Mouse (Mus musculus): ENCODE measurements at regions not wholly inside any gene's neighbourhood (a gene's known extent, or its start where the extent isn't known, plus 50 kb on each side); places are given as distances from the start of the nearest gene placed in this dataset.

DNA sequence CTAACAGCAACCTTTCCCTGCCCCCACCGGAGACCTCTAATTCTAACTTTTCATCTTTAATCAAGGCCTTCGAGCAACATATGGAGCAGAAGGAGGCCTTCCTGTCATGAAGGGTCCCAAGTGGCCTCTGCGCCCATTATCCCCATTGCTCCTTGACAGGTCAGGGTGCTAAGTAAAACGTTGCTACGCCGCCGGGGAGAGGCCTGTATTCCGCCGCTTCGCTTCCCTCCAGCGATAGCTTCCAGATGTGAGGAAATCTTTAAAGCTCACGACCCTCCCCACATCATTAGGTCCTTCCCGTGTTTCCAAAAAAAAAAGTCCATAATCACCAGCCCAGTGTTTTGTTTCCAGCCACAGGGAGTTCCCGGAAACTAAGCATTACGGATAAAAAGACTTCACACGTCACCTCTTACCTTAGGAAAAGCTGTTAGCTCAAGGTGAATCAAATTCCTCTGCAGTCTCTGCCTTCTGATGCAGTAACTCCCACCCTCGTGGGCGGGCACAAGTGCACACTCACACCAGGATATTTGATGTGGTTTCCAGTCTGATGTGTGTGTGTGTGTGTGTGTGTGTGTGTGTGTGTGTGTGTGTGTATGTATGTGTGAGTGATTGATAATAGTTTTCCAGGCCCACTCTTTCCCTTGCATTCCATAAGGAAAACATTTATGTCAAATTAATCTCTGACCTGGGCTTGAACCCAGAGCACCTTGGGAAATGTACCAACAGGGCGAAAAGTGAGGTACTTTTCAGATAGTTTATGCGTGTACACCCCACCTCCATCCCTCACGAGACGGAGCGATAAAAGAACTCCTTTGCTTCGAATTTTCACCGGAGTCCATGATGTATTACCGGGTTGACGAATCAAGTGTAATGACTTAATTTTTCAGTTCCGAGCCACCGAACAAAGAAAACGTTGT, 107.5 kb downstream of the Gm45692 start:
- no peak for DNase-seq (ENCODE audit: low read depth, low spot score)

DNA sequence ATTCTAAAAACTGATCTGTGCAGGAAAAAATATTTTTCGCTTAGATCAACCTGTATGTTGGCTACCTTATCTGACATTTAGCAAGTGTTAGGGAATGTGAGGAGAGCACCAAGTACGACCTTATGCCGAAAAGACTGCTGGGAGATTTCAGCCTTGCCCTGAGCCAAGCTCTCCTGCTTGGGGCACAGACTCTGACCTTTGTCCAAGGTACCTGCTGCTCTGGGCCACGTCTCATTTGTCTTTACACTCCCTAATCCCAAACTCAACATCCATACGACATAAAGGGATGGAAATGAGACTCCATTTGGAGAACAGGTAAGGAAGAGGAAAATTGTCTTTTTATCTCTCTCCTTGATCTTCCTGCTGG, 108.2 kb downstream of the Gm45692 start:
- no peak for DNase-seq (ENCODE audit: low read depth, low spot score)

DNA sequence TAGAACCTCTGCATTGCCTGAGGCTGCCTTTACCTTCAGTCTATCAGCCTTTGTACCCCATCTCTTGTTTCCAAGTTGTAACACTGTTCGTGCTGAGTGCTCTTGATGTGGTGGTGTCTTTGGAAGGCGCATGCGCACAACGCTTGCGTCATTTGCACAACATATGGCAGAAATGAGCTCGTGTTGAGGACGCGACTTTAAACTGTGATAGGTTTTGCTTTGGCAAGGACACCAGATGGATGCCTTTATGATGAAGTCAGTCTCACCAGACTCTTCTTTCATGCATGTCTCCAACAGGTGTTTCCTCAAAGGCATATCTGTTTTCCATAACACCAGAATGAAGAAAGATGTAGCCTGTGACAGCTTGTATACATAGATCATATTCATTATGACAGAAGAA, 110.2 kb downstream of the Gm45692 start:
- DNase-seq (ENCODE audit: low read depth, low spot score) = no peak

DNA sequence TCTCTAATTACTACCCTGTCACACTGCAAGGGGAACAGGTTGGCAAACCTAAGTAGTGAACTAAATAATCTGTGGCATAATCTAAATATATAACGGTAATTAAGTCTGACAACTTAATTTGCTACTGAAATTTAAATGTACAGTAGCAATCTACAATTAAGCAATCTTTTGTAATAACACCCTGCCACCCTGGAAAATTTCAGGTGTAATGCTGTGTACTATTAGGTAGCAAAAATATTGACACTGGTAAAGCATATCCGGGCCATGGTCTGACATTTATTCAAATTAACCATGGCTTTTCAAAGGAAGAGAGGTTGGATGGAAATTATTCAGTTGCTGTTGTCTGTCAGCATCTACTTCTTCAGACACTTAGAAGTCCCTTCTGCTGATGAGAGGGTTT, 119.7 kb downstream of the Gm45692 start:
- no peak for DNase-seq (ENCODE audit: low read depth, low spot score)

DNA sequence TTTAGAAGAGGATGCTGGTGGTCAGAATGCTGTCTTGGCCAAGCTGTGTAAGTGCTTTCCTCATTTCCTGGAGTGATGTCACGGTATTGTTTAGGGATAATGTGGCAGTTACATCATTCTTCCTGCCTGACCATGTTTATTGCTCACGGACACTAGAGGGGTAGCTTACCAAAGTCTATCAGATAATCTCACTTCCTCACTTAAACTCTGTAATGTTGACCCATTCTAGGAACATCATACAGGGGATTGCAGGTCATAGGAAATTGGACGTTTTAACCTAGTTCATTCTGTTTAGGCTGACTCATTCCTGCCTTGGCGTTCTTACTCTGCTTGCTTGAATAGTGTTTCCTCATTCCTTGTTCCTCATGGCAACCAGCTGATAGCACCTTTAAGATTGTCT, 120.3 kb downstream of the Gm45692 start:
- DNase-seq (ENCODE audit: low read depth, low spot score) = no peak

DNA sequence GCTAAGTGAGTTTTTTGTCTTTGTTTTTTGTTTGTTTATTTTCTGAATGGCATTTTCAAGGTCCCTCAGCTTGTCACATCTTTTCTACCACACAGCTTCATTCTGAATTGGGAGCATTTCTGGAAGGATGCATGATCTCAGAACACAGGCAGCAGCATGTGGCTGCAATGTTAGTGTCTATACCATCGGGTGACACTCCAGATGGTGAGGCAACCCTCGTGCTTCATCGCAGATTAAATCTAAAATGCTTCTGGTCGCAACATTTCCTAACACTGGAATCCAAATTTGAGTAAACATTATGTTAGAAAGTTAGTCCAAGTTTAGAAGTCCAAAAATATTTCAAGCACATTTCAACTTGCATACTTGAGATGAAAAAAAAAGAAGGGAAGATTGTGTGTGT, 124.4 kb downstream of the Gm45692 start:
- peak; percentile 32 for DNase-seq (ENCODE audit: low read depth, low spot score)

DNA sequence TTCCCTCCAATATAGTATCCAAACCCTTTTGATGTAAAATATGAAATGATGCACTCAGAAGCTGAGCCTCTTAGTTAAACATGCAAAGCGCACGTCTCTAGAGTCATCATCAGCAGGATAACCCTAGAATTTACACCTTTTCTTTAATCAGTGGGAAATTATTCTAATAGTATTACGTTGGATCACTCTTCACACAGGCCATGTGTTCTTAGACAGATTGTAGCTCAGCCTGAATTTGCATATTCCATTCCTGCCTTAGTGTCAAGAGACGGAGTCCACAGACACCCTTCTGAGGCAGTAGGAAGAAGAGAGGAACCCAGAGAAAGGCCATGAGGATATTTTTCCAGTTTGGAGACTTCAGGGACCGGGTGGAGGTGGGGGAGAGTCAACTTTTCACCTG, 125.0 kb downstream of the Gm45692 start:
- DNase-seq (ENCODE audit: low read depth, low spot score) = no peak

DNA sequence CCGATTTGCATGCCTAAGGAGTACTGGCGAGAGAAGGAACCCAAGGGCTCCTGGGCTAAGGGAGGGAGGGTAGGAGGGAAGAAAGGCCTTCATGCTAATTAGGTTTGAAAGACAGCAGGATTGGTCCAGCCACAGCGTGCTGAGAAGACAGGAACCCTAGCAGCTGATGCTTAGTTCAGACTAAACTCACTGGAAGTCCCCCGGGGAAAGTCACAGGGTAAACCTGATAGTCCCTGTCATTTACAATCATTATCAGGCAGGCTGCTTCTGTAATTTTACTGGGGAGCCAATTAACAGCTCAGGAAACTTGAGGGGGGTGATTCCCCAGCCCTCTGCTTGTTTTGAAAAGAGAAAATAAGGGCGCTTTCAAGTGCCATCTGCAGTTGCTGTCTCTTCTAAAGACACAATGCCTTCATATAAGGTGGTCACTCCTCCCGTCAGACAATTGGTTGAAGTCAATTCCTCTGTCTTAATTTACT, 135.9 kb downstream of the Gm45692 start:
- no peak for DNase-seq (ENCODE audit: low read depth, low spot score)

DNA sequence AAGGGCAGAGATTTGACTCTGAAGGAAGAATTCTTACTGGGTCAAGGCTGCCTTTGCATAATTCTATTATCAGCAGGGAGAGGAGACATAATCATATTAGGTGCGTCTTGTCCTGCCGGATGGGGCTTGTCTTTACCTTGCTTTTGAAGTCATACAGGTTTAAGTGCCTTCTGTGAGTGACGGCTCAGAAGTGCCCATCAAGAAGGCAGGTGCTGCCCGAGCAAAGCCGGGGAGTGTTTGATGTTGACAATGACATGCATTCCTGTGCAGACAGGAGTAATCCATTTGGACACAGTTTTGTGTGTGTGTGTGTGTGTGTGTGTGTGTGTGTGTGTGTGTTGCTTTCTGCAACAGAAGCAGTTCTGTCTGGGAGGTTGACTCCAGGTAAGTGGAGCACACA, 141.0 kb downstream of the Gm45692 start:
- DNase-seq (ENCODE audit: low read depth, low spot score) = no peak

DNA sequence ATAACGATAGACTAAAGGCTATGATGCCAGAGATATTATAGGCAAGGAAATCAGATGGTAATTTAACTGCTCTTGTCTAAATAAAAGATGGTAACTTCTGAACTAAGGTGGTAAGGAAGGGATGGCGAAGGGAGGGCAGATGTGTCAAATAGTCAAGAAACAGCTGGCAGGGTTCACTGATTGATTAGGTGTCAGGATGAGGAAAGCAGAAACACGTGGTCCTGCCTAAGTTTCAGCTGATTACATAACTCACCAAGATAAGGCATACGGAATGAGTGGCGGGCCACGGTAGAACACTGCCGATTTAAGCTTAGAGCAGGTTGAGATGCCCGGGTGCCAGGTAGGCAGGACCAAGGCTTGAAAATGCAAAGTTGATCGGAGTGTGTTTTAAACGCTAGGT, 143.2 kb downstream of the Gm45692 start:
- no peak for DNase-seq (ENCODE audit: low read depth, low spot score)

DNA sequence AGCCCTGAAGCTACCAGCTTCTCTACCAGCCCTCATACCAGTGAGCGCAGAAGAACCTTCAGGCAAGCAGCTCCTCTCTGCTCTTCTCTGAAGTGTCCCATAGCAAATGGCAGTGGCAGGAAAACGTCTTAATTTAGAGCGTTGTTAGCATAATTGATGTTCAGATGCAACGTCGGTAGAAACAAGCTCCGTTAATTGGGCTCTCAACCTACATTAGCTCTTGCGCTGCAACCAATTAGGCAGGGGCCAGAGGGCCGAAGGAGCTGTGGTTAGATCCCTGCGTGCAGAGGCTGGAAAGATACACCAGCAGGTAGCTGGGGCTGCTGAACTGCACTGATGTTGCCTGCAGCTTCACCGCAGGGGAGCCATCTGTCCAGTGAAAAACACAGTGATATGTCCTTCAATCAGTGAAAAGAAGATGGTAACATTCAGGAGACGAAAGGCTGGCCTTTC, 145.6 kb downstream of the Gm45692 start:
- DNase-seq (ENCODE audit: low read depth, low spot score) = no peak

DNA sequence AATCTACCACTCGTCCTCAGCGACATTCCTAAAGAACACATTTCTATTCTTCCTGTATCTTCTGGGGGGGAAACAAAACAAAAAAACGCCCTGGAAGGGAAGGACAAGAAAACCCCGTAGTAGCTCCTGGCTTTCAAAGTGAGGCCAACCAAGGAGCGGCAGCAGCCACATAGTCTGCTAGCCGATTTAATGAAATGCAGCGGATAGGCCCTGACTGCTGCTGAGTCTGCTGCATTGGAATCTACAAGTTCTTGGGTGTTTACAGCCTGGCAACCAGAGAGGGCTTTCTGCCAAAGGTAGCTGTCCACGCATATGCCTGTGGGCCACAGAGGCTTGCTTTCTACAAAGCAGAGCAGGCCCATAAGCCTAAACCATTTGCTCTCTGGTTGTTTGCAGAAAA, 146.0 kb downstream of the Gm45692 start:
- no peak for DNase-seq (ENCODE audit: low read depth, low spot score)

DNA sequence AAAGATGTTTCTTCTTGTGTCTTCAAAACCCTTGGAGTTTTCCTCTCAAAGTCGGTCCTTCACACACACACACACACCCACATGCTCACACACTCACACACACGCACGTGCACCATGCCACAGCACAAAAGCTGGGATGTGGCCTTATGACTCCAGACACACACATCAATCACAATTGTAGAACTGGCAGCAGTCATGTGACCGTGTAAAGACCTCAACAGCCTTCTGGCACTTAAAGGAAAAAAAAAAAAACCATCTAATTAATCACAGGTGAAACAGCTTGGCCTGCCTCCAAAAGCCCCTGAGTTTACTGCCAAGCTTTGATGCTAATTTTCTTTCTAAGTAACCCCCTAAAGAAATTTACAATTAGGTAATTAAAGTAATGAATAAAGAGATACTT, 147.1 kb downstream of the Gm45692 start:
- DNase-seq (ENCODE audit: low read depth, low spot score) = no peak

DNA sequence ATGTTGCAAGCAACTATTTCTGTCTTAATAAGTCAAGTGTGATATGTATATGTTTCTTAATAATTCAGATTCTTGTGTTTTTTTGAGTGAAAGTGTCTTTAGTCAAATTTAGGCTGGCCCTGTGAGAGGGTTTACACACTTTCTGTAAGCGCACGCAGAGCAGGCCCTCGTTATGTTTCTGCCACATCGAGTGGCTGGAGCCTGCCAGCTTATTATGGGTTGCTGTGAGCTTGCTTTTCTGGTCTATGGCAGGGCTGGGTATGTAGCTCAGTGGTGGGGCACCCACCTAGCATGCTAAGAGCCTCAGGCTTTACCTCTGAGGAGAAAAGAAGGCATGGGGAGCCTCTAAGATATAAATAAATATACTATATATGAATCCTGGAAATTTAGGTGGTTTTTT, 148.2 kb downstream of the Gm45692 start:
- DNase-seq (ENCODE audit: low read depth, low spot score) = no peak

DNA sequence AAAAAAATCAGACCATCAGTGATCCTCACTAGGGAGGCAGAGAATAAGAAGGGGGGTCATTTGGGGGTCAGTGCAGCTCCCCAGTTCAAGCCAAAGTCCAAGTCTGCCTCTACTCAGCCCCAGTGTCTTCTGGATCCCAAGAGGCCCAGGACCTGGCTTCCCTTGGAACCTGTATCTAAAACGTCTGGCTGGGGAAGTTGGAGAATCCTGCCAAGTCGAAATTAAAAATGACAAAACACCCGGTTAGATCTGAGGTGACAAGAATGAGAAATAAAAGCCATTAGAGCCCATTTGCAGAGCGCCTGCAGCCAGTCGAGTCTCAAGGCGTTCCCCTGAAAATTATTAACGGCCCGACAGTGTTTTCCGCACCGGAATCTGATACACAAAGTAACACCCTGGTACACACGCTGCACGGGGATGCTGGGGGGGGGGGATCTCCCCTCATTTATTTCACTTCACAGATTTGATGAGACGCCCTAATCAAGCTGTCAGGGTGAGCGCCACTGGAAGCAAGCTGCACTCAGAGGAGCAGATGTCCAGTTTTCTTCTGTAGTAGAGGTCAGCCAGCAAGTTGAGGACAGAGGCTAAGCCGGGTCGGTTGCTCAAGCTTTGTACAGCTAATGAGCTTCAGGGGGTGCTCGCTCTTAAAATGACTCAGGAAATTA, 149.5 kb downstream of the Gm45692 start:
- no peak for DNase-seq (ENCODE audit: low read depth, low spot score)

DNA sequence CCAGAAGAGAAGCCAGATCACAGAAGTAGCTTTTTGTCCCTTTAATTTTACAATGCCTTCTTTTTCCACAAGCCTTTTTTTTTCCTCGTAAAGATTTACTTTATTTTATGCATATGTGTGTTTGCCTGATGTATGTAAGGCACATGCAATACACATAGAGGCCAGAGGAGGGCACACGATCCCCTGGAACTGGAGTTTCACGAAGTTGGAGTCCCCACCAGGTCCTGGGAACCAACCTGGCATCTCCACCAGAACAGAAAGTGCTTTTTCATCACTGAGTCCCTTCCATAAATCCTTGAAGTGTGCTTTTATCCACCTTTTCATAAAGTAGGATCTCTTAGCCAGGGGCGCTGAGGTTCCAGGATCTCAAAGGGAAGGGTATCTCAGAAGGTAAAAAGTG, 152.8 kb downstream of the Gm45692 start:
- DNase-seq (ENCODE audit: low read depth, low spot score) = no peak

DNA sequence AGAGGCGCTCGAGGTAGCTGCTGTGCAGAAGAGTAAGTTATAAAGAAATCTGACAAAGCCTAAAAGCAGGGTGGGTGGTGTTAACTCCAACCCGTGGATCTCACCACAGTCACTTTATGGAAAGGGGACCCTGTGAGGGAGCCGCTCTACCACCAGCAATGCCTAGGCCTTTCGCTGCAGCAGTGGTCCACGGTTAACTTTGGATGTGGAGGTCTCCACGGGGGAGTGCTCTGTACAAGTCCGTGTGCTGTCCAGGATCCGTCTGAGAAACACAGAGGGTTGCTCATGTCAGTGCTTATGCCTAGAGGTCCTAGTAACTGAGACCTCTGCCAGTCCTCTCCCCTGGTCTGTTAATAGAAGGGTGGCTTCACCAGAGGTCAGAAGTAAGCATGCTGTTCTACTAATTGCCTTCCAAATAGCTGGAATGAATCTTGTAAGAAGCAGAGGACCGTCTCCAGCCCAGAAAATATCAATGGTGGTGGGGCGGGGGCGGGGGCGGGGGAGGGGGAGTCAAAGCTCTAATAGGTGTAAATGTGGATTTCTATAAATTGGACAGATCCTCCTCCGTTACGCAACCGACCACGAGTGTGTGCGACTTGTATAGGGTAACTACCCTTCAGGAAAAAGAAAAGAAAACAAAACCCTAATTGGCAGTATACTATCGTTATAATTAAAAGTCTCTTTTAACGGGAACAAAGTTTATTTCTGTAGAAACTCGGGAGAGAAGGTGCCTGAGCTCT, 153.5 kb downstream of the Gm45692 start:
- DNase-seq (ENCODE audit: low read depth, low spot score) = no peak

DNA sequence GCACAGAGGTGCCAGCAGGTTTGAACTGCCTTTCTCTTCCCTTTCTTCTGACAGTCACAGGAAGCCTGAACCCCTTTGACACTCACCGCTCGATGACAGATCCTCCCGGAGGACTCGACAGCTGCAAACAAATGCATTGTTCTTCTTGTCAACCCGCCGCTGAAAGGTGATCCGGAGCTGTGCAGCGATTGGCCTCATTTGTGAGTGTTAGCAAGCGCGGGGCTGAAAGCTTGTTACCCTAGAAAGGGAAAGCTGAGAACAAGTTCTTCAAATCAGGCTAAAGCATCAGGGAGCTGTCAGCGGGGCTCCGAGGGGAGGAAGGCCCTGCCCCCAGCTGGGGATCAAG, 154.1 kb downstream of the Gm45692 start:
- DNase-seq (ENCODE audit: low read depth, low spot score) = no peak

DNA sequence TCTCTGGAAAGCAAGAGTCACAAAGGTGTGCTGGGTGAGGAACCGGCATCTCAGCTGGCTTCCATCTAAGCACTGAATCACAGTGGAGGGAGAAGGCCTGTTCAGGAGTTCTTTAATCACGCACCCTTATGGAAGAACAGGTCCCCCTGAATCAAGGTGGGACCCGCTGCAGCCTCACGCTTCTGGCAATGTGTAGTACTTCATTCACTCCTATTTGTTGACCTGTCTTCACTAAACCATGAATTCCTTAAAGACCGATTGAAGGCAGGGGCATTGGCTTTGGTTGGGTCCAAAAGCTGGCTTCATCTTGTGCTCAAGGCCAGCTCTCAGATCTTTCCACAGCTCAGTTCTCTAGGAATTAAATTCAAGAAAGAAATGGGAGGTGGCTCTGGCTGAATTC, 154.5 kb downstream of the Gm45692 start:
- no peak for DNase-seq (ENCODE audit: low read depth, low spot score)

DNA sequence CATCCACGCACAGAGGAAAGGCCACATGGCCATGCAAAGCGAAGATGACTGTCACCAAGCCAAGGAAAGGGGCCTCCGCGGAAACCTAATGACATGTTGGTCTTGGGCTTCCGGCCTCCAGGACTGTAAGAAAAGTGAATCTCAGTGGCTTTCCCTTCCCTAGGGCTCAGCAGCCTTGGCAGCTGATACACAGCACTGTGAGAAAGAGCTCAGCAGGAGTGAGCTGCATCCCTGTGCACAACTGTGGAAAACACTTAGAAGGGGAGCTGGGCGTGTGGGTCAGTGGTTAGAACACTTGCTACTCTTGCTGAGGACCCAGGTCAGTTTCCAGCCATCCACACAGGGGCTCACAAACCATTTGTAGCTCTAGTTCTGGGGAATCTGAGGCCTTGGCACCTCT, 155.1 kb downstream of the Gm45692 start:
- no peak for DNase-seq (ENCODE audit: low read depth, low spot score)

DNA sequence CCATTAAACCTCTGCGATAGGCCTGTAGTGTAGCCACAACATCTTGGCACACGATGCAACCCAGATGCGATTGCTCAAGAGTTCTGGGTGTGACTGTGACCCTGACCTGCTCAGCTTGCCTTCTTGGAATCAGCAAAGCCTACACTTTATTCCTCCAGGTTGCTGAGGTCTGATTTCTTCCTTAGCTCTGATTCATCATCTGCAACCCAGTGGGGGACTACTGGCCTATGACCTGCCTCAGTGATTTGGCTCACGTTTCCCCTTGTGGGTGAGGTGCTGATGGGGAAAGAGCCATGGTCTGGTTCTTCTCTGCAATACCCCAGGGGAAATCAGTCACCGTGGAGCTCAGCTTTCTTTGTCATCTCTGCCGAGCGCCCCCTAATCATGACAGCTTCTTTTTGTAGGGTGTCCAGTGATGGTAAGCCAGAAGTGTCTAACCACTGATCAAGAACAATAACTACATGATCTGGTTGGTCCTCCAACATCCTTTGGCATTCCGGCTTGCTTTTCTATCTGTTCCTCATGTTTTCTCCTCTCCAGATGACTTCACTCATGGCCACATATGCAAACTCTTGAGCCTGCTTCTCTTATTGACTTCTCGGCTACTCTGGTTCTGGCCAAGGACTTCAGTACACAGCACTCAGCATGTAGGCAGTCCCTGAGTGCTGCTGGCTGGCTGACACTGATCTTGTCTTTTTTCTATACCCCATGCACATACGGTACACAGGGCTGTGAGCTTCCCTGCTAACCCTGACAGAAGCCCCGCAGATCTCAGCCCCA, 163.0 kb downstream of the Gm45692 start:
- DNase-seq (ENCODE audit: low read depth, low spot score) = no peak

DNA sequence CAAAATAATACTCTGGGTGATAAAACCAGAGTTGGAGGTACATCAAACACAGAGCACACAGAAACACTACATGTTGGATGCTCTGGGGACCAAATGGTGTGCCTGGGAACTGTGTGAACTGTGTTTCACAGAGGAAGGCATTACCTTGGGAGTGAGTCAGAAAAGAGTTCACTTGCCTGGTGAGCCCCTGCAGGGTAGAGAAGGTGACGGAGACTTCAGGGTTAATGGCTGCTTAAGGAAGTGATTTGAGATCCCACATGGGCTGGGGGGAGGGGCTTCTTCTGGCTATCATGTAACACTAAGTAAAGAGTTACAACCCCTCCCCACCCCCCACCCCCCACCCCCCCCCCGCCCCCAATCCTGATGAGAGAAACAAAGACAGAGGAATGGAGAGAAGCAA, 164.6 kb downstream of the Gm45692 start:
- DNase-seq (ENCODE audit: low read depth, low spot score) = no peak

Measured in telencephalon, adult 2 months (tissue).